30 mouse cellular contexts compared by ENCODE assay signal in the genomic region with DNA sequence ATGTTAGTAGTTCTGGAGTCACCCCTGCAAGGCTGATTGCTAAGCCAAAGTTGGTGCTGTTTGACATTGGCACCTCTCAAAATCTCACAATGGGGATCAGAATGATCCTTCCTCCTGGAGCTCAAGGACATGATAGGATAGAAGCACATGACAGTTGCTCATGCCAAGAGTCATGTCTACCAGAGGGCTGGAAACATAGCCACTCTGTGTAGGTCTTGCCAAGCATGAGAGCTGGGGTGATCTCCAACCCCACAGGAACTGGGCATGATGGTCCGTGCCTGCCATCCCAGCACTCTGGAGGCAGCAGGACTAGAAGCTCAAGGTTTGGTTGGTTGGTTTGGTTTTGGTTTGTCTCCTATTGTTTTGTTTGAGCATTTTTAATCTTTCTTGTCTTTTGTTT. TPM values are rescaled to one million over a fixed set of nuclear protein-coding genes. Genes with fewer than 3 reads are reported as not detected.
"Had no signal": no experiment of that assay in that cellular context is flagged by ENCODE, and none has a peak within 500 bp of the region (broad histone marks: within the 10 kb centered on the region; RNA-seq: fewer than 3 reads in every experiment).

No protein-coding gene starts in this region.

- H3K4me1 ChIP-seq: kidney, embryonic 15.5 days; limb, embryonic 15.5 days; liver, embryonic 12.5 days had no signal

- H3K4me3 ChIP-seq: gastrocnemius, adult 2 months; heart, embryonic 13.5 days; heart, embryonic 15.5 days; hindbrain, embryonic 13.5 days; hindbrain, embryonic 15.5 days; kidney, embryonic 15.5 days; limb, embryonic 13.5 days; limb, embryonic 15.5 days; liver, embryonic 12.5 days had no signal

- ATAC-seq: hindbrain, postnatal 0 days; intestine, embryonic 16.5 days; liver, embryonic 12.5 days had no signal

- H3K9ac ChIP-seq: heart, embryonic 13.5 days; heart, embryonic 15.5 days; hindbrain, embryonic 13.5 days; hindbrain, embryonic 15.5 days; kidney, embryonic 15.5 days; limb, embryonic 13.5 days; limb, embryonic 15.5 days; liver, embryonic 12.5 days; liver, embryonic 14.5 days had no signal

- H3K36me3 ChIP-seq: heart, embryonic 13.5 days; heart, embryonic 15.5 days; hindbrain, embryonic 13.5 days; hindbrain, embryonic 15.5 days; kidney, embryonic 15.5 days; limb, embryonic 13.5 days; limb, embryonic 15.5 days; liver, embryonic 12.5 days had no signal

- H3K4me2 ChIP-seq: heart, embryonic 13.5 days; heart, embryonic 15.5 days; hindbrain, embryonic 13.5 days; hindbrain, embryonic 15.5 days; kidney, embryonic 15.5 days; limb, embryonic 13.5 days; limb, embryonic 15.5 days; liver, embryonic 12.5 days had no signal

- H3K27ac ChIP-seq: gastrocnemius, adult 2 months; heart, embryonic 13.5 days; heart, embryonic 15.5 days; hindbrain, embryonic 13.5 days; hindbrain, embryonic 15.5 days; hindbrain, postnatal 0 days; kidney, embryonic 15.5 days; kidney, postnatal 0 days; limb, embryonic 13.5 days; limb, embryonic 15.5 days; liver, embryonic 12.5 days; liver, embryonic 14.5 days had no signal

- DNase-seq: gastrocnemius, adult 2 months; gastrocnemius, postnatal 10 days; gastrocnemius, postnatal 25 days; kidney, adult 11 months; kidney, adult 2 months; kidney, adult 9 months; kidney, postnatal 14 days; kidney, postnatal 36 days; layer of hippocampus, adult 9-11 months; layer of hippocampus, postnatal 36 days; left cerebral cortex, postnatal 4 days; lung, adult 18-20 months had no signal

- H3K9me3 ChIP-seq: heart, embryonic 13.5 days; heart, embryonic 15.5 days; hindbrain, embryonic 13.5 days; hindbrain, embryonic 15.5 days; kidney, embryonic 15.5 days; limb, embryonic 13.5 days; limb, embryonic 15.5 days; liver, embryonic 12.5 days had no signal

- H3K27me3 ChIP-seq: heart, embryonic 13.5 days; heart, embryonic 15.5 days; hindbrain, embryonic 13.5 days; hindbrain, embryonic 15.5 days; kidney, embryonic 15.5 days; limb, embryonic 13.5 days; limb, embryonic 15.5 days; liver, embryonic 12.5 days had no signal

RNA-seq across cellular contexts. Expression of a gene that starts 5.4 kb away (rescaled TPM):
- total RNA-seq: gastrocnemius, adult 2 months; gastrocnemius, postnatal 10 days; gastrocnemius, postnatal 25 days; granulocyte monocyte progenitor cell, adult 5-6 weeks; hematopoietic stem cell, adult 5-6 weeks; liver, adult 2 months had no signal
- polyA plus RNA-seq: intestine, embryonic 14.5 days; kidney, embryonic 15.5 days; kidney, postnatal 0 days; large intestine, adult 2 months; liver, adult 2 months; liver, embryonic 12.5 days; liver, embryonic 14.5 days; liver, embryonic 16.5 days had no signal
